Mouse (Mus musculus) erythroblast, adult 5-6 weeks (primary cell): Measurements from ENCODE around the gene Tmco1. TPM values are rescaled to one million over a fixed set of nuclear protein-coding genes. Genes with fewer than 3 reads are reported as not detected.
A peak's percentile ranks its signal among the peaks of the same experiment; 100 is the strongest.

ENCODE experiments used
- ATAC-seq: replicated peaks from 2 replicates; pipeline ENCODE4 v1.8.0; 2016; ENCODE audit warnings: moderate number of reproducible peaks, mild to moderate bottlenecking, moderate TSS enrichment, inconsistent platforms; ENCODE audit not compliant: poor library complexity, low FRiP score, severe bottlenecking
- total RNA-seq, 2 experiments: library from RNA; stranded (forward) in 1 of 2; stranded (reverse) in 1 of 2; fragments of 150-400 nt in 1 of 2; fragments of 200-764, 138-1000 nt in 1 of 2; gene quantifications; 2 replicates each; pipeline versions ENCODE4 v1.2.3 to v1.2.4; 2015 to 2017; ENCODE audit warnings: low replicate concordance in 2 of 2

The Tmco1 gene
- total RNA-seq, 2 experiments from 2014 or later = 49.7 to 70.1 TPM

DNA sequence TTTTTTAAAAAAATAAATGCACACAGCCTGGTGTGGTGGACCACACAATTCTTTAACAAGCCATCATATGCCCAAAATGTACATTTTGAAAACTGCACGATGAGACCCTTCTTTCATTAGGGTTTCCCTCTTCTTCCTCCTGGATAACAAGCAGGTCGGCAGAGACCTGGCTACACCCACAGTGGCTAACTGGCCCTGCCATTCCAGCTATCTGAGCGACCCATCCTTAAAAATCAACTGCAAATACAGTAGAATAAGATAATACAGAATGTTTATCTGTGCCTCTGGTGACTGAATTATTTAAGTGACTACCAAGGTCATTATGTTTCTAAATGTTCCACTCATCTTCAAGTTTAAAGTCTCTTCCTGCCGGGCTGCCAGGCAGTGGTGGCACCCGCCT, 25.4 kb upstream of the Tmco1 start:
- no peak for ATAC-seq

DNA sequence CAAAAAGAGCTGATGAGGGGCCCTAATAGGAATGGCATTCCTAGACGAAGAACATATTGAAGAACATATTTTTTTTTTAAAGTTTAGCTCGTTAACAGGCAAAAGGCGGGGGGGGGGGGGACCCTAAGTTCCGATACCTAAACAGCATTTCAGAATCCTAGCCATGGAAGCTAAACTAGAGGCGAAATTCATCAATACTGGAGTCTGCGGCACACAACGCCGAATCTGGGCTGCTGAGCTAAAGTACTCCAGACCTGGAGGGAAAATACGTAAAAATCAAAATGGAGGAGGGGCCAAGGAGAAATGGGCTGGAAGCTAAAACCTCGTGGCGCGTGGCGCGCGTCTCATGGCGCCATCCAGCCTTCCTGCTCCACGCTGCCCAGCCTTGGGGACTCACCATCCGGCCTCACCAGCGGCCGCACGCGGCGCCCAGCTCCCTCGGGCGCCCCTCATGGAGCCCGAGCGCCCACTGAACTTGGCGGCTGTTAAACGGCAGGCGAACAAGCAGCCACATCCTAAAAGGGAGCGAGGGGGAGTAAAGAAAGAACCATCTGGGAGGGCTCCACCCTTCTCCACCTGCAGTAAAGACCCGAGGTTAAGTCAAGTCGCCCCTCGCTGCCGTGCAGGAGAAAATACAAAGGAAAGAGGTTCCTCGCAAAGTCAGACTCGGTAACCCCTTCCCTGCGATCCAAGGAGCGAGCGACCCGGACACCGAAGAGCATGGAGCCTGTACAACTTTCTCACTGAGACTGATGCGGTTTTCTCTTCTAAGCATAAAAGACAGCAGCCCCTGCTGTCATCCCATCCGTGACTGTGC, 24.5 kb upstream of the Tmco1 start:
- ATAC-seq = peak; percentile 55

DNA sequence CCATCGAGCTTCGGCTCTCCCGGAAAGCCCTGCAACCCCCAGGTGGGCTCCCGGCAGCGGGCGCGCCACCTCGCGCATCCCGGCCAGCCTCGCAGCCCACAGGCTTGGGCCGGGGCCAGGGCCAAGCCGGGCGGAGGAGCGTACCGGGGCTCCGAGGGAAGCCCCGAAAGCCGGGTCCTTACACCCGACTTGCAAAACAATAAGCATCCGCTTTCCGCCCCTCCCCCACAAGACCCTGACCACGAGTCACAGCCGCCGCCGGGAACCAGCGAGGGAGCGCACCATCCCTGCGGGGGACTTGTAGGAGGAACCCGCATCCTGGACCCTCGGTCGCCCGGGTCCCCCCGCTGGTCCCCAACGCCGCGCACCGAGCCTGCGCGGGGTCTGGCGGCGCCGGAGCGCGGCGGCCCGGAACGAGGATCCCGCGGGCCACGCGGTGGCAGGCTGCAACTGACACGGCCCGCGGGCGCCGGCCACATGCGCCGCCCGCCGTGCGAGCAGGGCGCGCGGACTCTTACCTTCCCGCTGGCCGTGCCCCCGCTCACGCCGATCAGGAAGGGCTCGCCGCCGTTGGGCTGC, 23.8 kb upstream of the Tmco1 start:
- ATAC-seq = no peak

DNA sequence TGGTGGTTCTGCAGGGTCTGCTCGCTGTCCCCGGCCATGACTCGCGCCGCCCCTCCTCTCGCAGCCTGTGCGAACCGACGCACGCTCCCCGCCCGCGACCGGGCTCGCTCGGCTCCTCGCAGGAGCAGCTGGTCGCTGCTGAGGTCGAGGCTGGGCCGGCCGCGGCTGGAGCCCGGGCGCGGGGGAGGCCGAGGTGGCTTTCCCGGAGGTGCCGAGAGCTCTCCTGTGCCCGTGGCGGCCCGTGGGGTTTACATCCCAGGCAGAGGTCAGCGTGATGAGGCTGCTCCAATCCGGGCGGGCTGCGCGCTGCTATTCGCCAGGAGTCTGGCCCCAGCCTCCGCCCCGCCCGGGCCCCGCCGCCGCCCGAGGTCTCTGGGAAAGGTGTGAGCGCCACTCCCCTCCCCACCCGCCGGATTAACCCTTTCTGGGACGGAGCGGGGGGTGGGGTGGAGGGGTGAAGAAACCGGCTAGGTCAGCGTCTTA, 23.3 kb upstream of the Tmco1 start:
- peak; percentile 67 for ATAC-seq

DNA sequence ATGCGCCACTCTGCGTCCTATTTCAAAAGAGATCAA, 23.0 kb upstream of the Tmco1 start, which contains the start of gene Uck2:
Uck2 (minus strand) TSS at position 1 of the 36 bp plus-strand sequence.
- ATAC-seq = no peak

DNA sequence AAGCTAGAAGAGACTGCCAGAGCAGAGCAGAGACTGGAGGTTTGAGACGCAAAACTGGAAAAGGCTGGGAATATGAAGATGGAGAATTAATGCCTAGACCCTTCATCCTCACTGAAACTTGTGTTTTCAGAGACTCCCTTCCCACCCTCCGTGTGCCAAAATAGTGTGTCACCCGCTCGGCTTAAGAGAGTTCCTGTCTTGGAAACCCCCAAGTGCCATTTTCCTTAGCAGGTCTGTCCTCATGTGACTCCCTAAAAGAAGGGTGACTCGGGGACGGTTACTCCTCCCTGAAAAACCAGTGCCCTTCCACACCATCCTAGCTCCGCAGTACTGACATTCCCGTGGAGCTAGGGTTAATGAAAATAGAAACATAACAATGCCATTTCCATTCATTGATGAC, 22.8 kb upstream of the Tmco1 start:
- no peak for ATAC-seq

DNA sequence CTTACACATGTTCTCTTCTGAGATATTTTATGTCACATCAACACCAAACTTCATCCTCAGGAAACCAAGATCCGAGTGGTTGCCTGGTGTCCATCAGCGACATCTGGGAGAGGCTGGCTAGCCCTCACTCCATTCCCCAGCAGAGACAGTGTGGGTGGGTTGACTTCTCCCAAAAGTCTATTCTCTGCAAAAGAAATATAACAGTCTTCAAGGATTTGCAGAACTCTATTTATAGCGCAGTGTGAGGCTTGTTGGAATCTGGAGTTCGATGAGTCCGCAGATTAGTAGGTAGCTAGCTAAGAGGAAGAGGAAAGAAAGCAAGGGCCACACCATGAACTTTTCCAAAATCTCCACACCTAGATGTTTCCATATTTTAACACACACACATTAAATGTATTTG, 21.0 kb upstream of the Tmco1 start:
- no peak for ATAC-seq

DNA sequence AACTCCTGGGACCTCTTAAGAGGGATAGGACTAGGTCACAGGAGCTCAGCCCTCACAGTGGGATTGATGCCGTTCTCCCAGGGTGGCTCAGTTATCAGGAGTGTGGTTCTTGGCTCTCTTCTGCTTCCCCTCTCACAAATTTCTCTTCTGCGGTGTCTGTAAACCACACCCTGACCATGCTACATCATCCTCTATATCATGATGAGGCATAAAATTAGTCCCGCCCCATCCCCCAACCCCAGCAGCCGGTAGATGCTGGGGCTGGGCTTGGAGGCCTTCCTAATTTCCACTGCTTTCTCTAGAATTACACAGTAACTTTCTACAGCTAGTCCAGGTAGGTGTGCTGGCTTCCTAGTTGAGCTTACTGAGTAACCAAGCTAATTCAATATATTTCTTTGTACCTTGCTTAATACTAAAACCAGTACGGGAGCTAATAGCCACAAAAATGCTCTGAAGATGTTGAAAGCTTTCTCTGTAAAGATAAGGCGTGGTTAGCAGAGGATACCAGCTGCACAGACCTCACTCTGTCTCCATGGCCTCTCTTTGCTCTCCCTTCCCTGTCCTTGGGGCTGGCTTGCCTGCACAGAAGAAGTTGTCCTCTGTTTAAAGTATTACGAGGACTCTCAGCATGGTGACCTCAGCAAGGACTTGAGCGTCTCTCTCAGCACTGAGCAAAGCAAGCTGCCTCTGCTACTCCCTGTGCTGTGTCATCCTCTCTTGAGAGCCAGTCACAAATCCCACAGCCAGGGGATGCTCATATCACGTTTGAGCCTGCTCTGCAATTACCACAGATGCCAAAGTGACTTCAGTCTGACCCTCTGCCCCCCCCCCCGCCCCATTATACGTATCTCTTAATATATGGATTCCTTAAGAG, 19.3 kb upstream of the Tmco1 start:
- ATAC-seq = peak; percentile 87

DNA sequence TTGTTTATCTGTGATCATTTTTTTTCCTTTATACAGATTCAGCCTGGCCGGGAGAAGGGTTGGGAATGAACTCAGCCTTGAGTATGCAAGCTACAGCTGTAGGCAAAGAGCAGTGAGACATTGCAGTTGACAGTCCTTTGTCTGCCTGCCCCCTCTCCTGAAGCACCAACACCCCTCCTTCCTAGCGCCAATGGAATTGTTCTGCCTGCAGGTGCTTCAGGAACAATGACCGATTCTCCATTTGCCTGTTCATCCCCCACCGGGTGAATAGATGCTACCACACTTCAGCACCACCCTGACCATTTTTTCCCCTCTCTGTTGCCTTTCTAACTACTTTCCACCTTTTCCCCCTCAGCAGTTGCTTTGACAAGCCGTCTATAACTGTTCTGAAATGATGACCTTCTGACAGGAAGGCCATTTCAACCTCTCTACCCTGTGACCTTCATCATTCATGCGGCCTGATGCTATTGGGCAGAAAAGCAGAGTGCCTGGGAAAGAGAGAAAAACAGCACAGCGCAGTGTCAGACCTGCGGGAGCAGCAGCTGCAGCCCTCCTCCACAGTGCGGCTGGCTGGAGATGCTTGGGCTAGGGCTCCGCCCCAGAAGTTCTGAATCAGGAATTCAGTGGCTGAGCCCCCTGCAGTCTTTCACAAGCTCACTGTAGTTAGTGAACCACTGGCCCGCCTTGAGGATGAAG, 18.5 kb upstream of the Tmco1 start:
- ATAC-seq = no peak

DNA sequence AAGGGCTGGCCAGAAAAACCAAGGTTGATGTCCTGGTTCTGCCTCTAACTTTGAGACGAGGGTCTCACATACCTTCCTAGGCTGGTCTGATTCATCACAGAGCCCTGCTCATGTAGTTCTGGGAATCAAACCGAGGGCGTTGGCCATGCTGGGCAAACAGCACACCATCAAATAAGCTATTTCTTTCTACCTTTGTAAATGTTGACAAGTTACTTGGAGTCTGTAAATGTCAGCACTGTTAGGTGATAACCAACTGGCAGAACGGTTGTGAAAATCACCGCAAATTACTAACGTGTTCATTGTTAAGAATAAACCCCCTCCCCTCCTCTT, 17.9 kb upstream of the Tmco1 start:
- no peak for ATAC-seq

DNA sequence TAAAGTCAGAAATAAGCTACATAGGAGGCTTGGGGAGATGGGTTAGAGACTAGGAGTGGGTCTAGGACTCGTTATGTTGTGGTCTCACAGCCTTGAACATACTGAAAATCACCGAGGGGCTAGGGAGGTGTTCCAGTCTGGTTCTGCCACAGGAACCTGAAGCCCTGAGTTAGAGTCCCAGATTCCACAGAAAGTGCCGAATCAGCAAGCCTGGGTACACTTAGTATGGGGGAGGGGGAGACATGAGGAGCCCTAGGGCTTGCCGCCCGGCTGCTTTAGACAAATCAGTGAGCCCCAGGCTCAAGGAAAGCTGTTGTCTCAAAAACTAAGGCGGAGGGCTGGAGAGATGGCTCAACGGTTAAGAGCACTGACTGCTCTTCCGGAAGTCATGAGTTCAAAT, 16.6 kb upstream of the Tmco1 start:
- no peak for ATAC-seq

DNA sequence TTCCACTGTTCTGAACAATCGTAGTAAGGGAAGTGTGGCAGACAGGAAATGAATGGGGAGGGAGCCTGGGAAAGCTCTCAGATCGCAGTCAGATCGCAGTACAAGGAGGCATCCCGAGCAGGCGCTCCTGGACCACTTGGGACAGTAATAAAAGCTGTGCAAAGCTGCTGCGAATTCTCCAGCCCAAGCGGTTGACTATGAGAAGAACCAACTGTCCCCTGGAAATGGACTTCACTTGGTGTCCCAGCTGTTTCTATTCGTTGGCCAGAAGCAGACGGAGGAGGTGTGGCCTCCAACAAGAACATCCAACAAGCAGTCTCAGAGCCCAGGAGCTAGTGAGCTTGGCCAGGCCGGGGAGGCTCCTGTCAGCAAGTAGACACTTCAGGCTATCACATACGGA, 15.7 kb upstream of the Tmco1 start:
- ATAC-seq = no peak

DNA sequence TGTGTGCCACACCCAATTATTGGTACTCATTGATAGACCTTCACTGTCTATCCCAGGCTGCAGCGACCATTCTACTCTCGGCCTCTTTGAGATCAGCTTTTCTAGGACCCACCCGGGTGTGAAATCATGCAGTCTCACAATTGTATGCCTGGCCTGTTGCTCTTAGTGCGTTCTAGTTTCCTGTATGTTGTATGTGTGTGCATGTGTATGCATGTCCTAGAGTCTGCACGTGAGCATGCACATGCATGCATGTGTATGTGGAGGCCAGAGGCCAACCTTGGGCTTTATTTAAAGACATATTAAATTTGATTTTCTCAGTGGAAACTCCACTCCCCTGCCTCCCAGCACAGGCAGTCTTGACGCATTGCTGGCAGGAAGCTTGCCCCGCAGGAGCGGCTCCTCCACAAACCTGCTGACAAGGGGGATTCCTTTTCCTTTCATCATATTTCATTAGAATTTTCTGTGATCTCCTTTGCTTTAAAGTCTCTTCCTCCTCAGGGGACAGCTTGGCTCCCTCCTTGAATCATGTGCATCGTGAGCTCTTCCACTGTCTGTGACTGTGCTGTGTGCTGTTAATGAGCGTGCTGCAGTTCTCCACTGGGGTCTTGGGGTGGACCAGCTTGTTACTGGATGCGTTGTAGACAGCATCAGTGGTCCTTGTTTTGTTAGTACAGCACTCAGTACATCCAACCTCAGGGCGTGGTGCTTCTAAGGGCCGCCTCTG, 12.3 kb upstream of the Tmco1 start:
- ATAC-seq = no peak

DNA sequence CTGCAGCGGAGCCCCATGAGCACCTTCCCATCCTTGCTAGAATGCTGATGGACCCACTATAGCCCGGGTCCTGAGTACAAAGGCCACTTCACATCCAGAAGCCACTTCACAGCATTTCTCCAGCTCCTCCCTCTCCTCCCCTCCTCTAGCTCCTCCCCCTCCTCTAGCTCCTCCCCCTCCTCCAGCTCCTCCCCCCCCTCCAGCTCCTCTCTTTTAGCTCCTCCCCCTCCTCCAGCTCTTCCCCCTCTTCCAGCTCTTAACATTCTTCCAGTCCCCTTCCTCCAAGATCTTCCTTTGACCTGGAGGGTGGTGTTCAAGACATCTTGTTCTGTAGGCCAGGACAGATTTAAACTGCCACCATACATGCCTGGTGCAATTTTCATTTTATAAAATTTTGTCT, 8.1 kb upstream of the Tmco1 start:
- no peak for ATAC-seq

DNA sequence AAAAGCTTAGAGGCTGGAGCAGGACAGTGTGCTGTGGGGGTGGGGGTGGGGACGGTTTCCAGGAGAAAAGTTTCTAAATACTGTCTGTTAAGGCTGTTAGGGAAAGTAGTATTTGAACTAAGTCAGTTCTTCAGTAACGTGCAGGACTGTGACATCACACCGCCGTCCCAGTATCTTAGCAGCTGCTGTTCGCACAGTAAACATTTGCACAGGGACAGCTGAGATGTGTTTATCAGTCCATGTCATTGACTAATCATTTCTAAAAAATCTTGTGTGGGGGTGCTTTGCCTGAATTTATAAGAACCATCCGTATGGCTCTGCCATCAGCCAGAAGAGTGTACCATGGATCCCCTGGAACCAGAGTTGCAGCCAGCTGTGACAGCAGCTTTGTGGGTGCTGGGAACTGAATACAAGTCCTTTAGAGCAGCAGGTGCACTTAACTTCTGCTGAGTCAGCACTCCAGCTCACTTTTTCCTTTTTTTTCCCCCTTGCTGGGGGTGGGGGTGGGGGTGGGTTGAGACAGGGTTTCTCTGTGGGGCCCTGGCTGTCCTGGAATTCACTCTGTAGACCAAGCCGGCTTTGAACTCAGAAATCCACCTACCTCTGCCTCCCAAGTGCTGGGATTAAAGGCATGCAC, 2.6 kb upstream of the Tmco1 start:
- ATAC-seq = no peak

DNA sequence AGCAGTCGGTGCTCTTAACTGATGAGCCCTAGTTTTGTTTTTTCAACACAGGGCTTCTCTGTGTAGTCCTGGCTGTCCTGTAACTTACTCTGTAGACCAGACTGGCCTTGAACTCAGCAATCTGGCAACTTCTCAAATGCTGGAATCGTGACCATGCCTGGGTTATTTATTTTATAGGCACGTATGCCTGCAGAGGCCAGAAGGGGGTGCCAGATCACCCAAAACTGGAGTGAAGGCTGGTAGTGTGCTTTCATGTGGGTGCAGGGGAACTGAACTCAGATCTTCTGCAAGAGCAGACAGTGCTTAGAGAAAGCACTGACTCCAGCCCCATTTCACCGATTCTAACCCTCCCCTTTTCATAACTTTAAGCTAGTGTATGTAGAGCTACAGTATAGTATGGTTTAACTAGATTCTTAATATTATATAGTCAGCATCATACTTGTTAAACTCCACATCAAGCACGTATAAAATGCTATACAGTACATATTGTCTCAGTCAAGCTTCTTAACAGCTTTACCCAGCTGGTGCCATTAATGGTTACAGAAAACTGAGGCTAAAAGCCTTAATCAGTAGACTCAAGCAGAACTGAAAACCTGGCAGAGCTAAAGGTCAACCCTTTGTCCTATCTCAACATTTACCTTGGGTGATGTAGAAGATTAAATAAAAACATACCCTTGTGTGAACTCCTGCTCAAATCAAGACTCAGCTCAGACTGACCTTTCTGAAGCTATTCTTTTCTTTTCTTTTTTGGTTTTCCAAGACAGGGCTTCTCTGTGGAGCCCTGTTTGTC, 1.5 kb upstream of the Tmco1 start:
- ATAC-seq = peak; percentile 70

DNA sequence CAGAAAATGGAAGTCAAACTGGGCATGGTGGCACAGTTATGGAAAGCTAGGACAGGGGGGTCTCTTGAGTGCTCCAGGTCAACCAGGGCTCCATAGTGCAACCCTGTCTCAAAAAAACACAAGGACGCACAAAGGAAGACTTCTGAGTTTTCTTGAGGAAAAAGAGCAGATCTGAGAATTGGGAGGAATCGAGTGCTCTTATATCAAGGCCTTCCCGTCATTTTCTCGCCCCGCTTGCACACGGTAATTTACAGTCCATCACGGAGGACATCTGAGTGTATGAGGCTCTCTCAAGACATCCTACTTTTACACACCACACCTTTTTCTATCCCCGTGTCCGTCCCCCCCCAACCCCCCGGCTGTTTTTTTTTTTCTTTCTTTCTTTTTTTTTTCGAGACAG, 504 bp upstream of the Tmco1 start:
- ATAC-seq = no peak

DNA sequence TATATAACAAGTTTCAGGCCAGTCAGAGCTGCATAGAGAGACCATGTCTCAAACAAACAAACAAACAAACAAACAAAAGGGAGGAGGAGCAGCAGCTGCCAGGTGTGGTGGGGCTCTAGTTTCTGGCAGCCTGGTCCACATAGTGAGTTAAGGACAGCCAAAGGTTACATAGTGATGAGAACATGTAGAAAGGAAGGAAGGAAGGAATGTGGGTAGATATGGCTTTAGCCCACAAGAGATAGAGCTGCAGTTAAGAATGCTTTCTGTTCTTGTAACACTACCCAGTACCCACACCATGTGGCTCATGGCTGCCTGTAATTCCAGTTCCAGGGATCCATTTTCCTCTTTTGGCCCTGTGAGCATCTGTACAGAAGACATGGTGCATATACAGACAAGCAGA, 4.2 kb downstream of the Tmco1 start:
- no peak for ATAC-seq

DNA sequence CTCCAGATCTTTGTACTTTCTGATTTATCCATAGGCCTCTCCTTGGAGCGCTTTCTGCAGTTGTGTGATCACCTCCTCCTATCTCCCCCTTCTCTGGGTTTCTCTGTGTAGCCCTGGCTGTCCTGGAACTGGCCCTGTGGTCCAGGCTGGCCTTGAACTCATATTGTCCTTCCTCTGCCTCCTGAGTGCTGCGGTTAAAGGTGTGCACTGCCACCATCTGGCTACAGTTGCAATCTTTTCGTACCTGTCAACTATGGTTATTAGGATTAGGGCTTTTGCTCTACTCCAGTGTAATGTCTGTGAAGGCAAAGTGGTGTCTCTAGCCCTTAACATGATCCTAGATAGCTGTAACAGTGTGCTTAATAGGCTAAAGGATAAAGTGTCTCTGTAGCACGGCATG, 5.0 kb downstream of the Tmco1 start:
- no peak for ATAC-seq
